Mouse (Mus musculus) liver, embryonic 13.5 days (tissue): Measurements from ENCODE around the gene Smim7. TPM values are rescaled to one million over a fixed set of nuclear protein-coding genes. Genes with fewer than 3 reads are reported as not detected.

Source experiments
- ATAC-seq: fragments of 200-750 bp; cut with Nextera tagmentation; 2 replicates; pipeline ENCODE4 v1.8.0; 2017; ENCODE audit warnings: low read depth, mild to moderate bottlenecking, moderate number of reproducible peaks, moderate library complexity
- DNase-seq: peaks from one replicate; pipeline ENCODE4 v3.0.0; 2022
- H3K27ac ChIP-seq: fragments of 300-500 bp; sonication (generic); 2 replicates; pipeline ENCODE4 v1.5.1; 2015; ENCODE audit warnings: moderate library complexity, mild to moderate bottlenecking, inconsistent platforms
- H3K27me3 ChIP-seq: fragments of 300-500 bp; sonication (generic); 2 replicates; pipeline ENCODE4 v1.6.1; 2015; ENCODE audit warnings: mild to moderate bottlenecking, inconsistent platforms
- H3K36me3 ChIP-seq: fragments of 300-500 bp; sonication (generic); 2 replicates; pipeline ENCODE4 v1.6.1; 2015; ENCODE audit warnings: mild to moderate bottlenecking, inconsistent platforms
- H3K4me1 ChIP-seq: fragments of 300-500 bp; sonication (generic); replicated peaks from 2 replicates; pipeline ENCODE4 v1.6.1; 2015; ENCODE audit warnings: inconsistent platforms
- H3K4me2 ChIP-seq: fragments of 300-500 bp; sonication (generic); 2 replicates; pipeline ENCODE4 v1.6.1; 2015; ENCODE audit warnings: inconsistent platforms, mild to moderate bottlenecking, moderate library complexity
- H3K4me3 ChIP-seq: fragments of 300-500 bp; sonication (generic); replicated peaks from 2 replicates; pipeline ENCODE4 v1.5.1; 2015; ENCODE audit warnings: mild to moderate bottlenecking, inconsistent platforms
- H3K9ac ChIP-seq: fragments of 300-500 bp; sonication (generic); 2 replicates; pipeline ENCODE4 v1.6.1; 2015; ENCODE audit warnings: mild to moderate bottlenecking, inconsistent platforms
- H3K9me3 ChIP-seq: fragments of 300-500 bp; sonication (generic); replicated peaks from 2 replicates; pipeline ENCODE4 v1.6.1; 2016; ENCODE audit warnings: inconsistent platforms
- WGBS: fragments of 180-500 bp; shearing (Covaris S2); methylation state at CpG from one replicate; pipeline ENCODE4 v1.1.7; 2015; ENCODE audit not compliant: insufficient replicate concordance; 5-methylcytosine and 5-hydroxymethylcytosine counted together
- polyA plus RNA-seq: library from polyadenylated mRNA; unstranded; fragments of >200 nt; fragmentation: Nextera tagmentation; extraction: Ambion mirVana; gene quantifications from 2 replicates; pipeline ENCODE4 v1.2.1, GENCODE M21; 2015

Gene Smim7
- polyA plus RNA-seq = 51.6 and 55.3 TPM in 2 replicates

DNA sequence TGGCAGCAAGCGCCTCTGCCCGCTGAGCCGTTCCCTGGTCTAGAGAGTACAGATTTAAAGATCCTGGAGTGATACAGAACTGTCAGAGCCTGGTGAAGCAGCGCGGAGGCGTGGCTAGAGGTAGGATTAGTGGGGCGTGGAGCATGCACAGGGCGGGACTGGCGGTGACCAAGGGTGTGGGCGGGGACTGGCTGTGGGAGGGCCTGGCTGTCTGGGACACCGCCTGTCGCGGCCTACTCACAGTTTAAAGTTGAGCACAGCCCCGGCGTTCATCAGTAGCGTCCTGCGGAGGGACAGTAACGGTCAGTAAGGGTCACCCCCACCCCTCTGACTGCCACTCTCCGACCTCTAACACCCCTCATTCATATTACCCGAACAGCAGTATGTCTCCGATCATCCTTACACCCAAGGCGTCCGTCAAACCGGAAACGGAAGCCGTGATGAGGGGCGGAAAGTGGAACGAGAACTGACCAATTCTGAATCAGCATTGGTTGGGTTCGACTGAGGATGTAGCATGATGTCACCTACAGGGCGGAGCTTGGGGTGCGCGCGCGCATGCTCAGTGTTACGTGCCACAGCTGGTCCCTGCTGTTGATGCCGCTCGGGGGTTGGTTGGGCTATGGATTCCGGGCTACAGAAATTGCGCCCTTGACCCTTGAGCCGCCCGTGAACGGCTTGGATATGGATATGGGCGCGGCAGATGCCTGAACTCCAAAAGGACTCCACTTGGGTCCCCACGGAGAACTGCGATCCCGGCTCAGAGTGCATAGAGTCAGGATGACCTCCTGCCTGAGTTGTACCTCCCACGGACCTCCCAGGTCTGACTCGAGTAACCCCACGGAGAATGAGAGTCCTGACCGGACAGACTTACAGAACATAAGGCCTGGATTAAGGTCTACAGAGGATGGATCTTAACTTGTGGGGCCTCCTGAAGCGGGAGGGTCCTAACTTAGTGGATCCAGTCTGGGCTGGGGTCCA is at the start of gene Smim7:
Gene Smim7, minus strand, starts transcription at position 456 of the 978 bp plus-strand sequence.
- DNase-seq = peak; percentile 98
- Histone ChIP-seq H3K4me3 (peak within 1 kb of the TSS; percentile 75), H3K9ac (peak within 1 kb of the TSS; percentile 78), H3K4me2 (peak within 1 kb of the TSS; percentile 99), H3K9me3 (no peaks in the 10 kb centered on the region), H3K27me3 (peaks cover 6% of the 10 kb centered on the region; the same call in 1 of the 2 replicates), H3K4me1 (peaks cover 34% of the 10 kb centered on the region), H3K27ac (peak within 1 kb of the TSS; percentile 90), H3K36me3 (peaks cover 39% of the 10 kb centered on the region)
- under 1% methylated on average over 52 of the region's 52 CpGs for whole genome bisulfite sequencing
- peak; percentile 98 for ATAC-seq

DNA sequence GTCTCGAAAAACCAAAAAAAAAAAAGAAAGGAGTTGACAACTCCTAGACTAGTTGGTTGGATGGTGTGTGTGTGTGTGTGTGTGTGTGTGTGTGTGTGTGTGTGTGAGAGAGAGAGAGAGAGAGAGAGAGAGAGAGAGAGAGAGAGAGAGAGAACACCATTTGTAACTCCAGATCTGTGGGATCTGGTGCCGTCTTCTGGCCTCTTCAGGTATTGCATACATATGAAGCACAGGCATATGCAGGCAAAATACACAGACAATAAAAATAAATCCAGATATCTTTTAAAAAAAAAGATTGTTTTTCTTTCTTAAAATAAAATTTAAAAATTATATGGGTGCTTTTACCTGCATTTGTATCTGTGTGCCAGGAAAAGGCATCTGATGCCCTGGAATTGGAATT is 19.3 kb upstream of the Smim7 start:
- ATAC-seq (no peak), DNase-seq (peak; percentile 38)
- Histone ChIP-seq H3K27me3 (no peaks in the 10 kb centered on the region), H3K9me3 (no peaks in the 10 kb centered on the region), H3K4me3 (no peak overlapping the region), H3K27ac (no peak overlapping the region), H3K9ac (no peak overlapping the region), H3K36me3 (no peaks in the 10 kb centered on the region), H3K4me2 (no peak overlapping the region), H3K4me1 (no peaks in the 10 kb centered on the region)
- WGBS = 38% methylated on average over 2 of the region's 2 CpGs

DNA sequence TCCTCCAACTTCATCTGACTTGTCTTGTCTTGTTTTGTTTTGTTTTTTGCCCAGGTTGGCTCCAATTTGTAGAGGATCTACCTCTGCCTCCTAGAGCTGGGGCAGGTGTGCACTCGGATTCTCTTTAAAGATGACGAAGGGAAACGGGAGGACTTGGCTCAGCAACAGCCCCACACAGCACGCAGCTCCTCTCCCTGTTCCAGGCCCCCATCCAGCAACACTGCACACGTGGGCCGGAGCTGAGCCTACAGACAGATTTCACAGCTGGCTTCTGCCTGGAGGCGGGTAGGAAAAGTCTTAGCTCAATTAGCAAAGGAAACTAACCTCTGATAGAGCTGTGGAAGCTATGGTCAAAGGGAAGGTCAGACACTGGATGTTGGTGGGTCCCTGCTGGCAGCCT is 18.4 kb upstream of the Smim7 start:
- ATAC-seq (no peak), DNase-seq (no peak)
- H3K9ac ChIP-seq = no peak overlapping the region
- H3K27ac ChIP-seq = no peak overlapping the region
- H3K4me1 ChIP-seq = no peaks in the 10 kb centered on the region
- no peak overlapping the region for H3K4me2 ChIP-seq
- H3K4me3 ChIP-seq = no peak overlapping the region
- no peaks in the 10 kb centered on the region for H3K36me3 ChIP-seq
- no peaks in the 10 kb centered on the region for H3K27me3 ChIP-seq
- 71% methylated on average over 7 of the region's 7 CpGs for WGBS
- H3K9me3 ChIP-seq = no peaks in the 10 kb centered on the region

DNA sequence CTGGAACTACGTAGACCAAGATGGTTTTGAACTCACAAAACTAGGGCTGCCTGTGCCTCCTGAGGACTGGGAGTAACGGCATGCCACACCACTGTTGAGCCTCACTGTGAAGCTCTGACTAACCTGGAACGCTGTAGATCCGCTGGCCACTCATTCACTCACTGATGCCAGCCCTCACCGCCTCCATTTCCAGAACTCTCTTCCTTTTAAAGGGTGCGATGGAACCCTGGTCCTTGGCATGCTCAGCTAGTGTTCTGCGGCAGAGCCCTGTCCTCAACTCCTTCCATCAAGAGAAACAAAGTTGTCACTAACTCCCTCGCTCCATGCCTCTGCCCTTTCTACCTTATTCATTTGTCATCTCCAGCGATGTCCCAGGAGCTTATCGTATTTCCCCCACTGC is 18.0 kb upstream of the Smim7 start:
- no peak overlapping the region for H3K27ac ChIP-seq
- 0 out of 2 replicates have a peak, but pooled peaks cover 3% of the 10 kb centered on the region for H3K4me1 ChIP-seq
- no peaks in the 10 kb centered on the region for H3K36me3 ChIP-seq
- no peaks in the 10 kb centered on the region for H3K9me3 ChIP-seq
- H3K27me3 ChIP-seq = no peaks in the 10 kb centered on the region
- H3K9ac ChIP-seq = no peak overlapping the region
- no peak for ATAC-seq
- no peak for DNase-seq
- WGBS = 78% methylated on average over 10 of the region's 10 CpGs
- H3K4me3 ChIP-seq = no peak overlapping the region
- no peak overlapping the region for H3K4me2 ChIP-seq

DNA sequence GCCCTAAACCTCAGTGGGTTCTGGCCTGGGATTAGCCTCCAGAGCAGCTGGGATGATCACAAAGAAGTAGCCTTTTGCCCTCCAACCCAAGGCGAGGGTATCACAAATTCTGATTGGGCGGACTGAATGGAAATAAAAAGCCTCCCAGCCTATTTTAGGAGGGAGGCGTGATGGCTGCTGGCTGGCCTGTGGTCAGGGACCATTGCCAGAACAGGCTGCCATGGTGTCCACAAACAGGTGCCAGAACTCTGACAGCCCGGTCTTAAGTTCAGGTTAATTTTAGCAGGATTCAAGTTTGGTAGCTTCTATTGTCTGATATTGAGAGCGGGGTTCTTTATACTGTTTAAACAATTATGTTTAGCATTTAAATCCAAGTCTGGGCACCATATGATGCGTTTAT is 16.9 kb upstream of the Smim7 start:
- Histone ChIP-seq H3K4me1 (peaks cover 7% of the 10 kb centered on the region; the same call in 1 of the 2 replicates), H3K4me3 (no peak overlapping the region), H3K27ac (no peak overlapping the region), H3K4me2 (no peak overlapping the region), H3K9ac (no peak overlapping the region), H3K36me3 (no peaks in the 10 kb centered on the region), H3K27me3 (no peaks in the 10 kb centered on the region), H3K9me3 (no peaks in the 10 kb centered on the region)
- DNase-seq = no peak
- no peak for ATAC-seq
- WGBS = 69% methylated on average over 6 of the region's 6 CpGs

DNA sequence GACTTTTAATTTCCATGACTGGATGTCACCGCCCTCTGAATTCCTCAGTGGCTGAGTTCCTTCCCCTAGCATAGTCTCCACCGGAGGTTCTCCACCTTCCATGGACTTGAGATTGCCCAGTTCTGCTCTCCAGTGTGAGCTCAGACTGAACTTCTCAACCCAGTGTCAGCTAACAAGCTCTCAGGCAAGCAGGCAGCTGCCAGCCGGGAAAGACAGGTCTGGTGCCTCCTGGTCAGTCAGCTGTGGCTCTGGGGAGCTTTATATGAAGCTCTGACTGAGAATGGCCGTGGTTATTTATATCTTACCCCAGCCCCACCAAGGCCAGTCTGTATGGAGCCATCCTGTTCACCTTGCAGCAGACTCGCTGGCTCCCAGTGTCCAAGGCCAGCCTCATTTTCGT is 13.5 kb upstream of the Smim7 start:
- WGBS = 51% methylated on average over 6 of the region's 6 CpGs

DNA sequence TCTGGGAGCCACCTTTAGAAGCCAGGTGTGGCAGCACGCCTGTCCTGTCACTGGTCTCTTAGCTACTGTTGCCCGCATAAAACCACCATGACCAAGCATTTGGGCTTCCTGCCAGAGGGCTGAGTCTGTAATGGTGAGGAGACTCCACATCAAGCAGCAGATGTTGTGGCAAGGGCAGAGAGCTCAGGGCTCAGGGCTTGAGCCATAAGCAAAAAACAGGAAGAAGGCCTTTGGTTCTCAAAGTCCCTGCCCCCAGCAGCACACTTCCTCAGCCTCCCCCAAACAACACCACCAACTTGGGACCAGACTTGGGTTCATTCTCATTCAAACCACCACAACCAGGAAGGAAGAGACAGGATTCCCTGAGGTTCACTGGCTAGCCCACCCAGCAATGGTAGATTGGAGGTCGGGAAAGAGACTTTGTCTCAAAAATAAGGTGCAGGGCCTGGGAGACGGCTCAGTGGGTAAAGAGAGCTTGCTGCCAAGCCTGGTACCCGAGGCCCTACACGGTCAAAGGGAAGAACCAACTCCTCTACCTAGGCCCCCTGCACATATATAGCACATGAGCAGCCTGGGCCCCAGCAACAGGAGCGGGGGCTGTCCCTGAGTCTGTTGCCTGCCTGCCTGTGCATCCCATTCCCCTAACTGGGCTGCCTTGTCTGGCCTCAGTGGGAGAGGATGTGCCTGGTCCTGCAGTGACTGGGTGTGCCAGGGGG is 12.3 kb upstream of the Smim7 start:
- Histone ChIP-seq H3K4me3 (no peak overlapping the region), H3K36me3 (no peaks in the 10 kb centered on the region), H3K4me1 (peaks cover 18% of the 10 kb centered on the region), H3K9me3 (no peaks in the 10 kb centered on the region), H3K9ac (no peak overlapping the region), H3K4me2 (no peak overlapping the region), H3K27me3 (no peaks in the 10 kb centered on the region), H3K27ac (peak overlapping the region; percentile 51; the same call in 1 of the 2 replicates)
- no peak for DNase-seq
- ATAC-seq = no peak
- 39% methylated on average over 7 of the region's 7 CpGs for WGBS

More for the DNA sequence above, 13.5 kb upstream of the Smim7 start:
- Histone ChIP-seq H3K27ac (no peak overlapping the region), H3K9ac (no peak overlapping the region), H3K9me3 (no peaks in the 10 kb centered on the region), H3K4me2 (no peak overlapping the region), H3K4me1 (peaks cover 7% of the 10 kb centered on the region; the same call in 1 of the 2 replicates), H3K4me3 (no peak overlapping the region), H3K27me3 (no peaks in the 10 kb centered on the region), H3K36me3 (no peaks in the 10 kb centered on the region)
- ATAC-seq (no peak), DNase-seq (no peak)

DNA sequence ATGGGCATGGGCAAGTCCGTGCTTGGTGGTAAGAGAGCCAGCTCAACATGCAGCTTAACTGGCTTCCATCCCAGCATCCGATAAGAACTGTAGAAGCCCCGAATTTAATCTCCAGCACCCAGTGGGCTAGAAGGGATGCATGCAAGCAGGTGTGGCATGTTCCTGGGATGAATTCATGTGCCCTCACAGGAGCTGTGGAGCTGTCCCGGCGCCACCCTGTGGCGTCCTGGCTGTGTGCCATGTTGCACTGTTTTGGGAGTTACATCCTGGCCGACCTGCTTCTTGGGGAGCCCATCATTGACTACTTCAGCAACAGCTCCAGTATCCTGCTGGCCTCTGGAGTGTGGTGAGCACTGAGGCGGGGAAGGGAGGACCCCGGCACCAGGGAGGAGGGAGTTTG is 8.5 kb upstream of the Smim7 start:
- ATAC-seq (no peak), DNase-seq (no peak)
- WGBS = 64% methylated on average over 9 of the region's 9 CpGs
- Histone ChIP-seq H3K36me3 (no peaks in the 10 kb centered on the region), H3K4me3 (no peak overlapping the region), H3K4me2 (no peak overlapping the region), H3K4me1 (peaks cover 22% of the 10 kb centered on the region), H3K27ac (no peak overlapping the region), H3K9me3 (no peaks in the 10 kb centered on the region), H3K27me3 (no peaks in the 10 kb centered on the region), H3K9ac (no peak overlapping the region)

DNA sequence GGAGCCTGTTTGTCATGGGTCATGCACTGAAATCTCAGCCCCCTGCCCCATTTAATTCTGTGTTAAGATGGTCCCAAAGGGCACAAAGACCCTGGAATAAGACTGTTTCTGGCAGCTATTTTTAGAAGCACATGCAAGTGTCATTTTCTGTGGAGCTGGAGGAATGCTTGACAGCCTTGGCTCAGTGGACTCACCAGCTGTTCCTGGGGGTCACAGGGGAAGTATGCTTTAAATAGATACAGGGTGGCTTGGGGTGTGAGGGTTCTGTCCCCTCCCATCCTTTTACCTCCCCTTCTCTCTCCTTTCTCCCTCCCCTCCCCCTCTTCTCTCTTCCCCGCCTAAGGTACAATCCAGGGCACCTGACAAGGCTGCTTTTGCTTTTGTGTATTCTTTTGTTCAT is 7.1 kb upstream of the Smim7 start:
- Histone ChIP-seq H3K9ac (no peak overlapping the region), H3K4me1 (peaks cover 15% of the 10 kb centered on the region), H3K4me3 (no peak overlapping the region), H3K27me3 (0 out of 2 replicates have a peak, but pooled peaks cover 6% of the 10 kb centered on the region), H3K36me3 (no peaks in the 10 kb centered on the region), H3K27ac (no peak overlapping the region), H3K9me3 (no peaks in the 10 kb centered on the region), H3K4me2 (no peak overlapping the region)
- DNase-seq (no peak), ATAC-seq (no peak)
- WGBS = 57% methylated on average over 1 of the region's 1 CpGs

DNA sequence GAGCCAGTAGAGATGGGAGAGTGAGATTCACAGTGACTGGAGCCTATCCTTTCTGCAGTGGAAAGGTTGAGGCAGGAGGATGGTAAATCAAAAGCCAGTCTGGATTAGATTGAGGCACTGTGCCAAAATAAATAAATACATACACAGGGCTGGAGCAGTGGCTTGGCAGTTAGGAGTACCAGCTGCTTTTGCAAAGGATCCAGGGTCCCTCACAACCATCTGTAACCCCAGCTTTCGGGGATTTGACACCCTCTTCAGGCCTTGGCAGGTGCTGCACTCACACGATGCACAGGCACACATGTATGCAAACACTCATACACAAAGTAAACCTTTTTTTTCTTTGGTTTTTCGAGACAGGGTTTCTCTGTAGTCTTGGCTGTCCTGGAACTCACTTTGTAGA is 6.4 kb upstream of the Smim7 start:
- Histone ChIP-seq H3K4me2 (no peak overlapping the region), H3K9me3 (no peaks in the 10 kb centered on the region), H3K4me1 (peaks cover 22% of the 10 kb centered on the region), H3K27me3 (peaks cover 6% of the 10 kb centered on the region; the same call in 1 of the 2 replicates), H3K4me3 (no peak overlapping the region), H3K36me3 (no peaks in the 10 kb centered on the region), H3K27ac (no peak overlapping the region), H3K9ac (no peak overlapping the region)
- ATAC-seq (no peak), DNase-seq (no peak)
- WGBS = 74% methylated on average over 3 of the region's 3 CpGs

DNA sequence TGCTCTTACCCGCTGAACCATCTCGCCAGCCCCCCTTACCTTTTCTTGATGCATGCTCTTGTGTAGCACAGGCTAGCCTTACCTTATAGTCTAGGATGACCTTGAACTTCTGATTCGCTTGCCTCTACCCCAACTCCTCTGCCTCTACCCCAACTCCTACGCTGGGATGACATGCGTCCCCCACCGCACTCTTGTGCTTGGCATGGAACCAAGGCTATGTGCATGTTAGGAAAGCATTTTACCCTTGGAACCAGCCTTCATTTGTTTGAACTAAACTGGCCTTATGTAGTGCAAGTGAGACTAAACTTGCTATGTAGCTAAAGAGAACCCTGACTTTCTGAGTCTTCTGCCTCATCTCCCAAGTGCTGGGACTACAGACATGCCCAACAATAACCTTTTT is 5.0 kb upstream of the Smim7 start:
- DNase-seq (no peak), ATAC-seq (no peak)
- Histone ChIP-seq H3K9me3 (no peaks in the 10 kb centered on the region), H3K4me3 (no peak overlapping the region), H3K27me3 (peaks cover 6% of the 10 kb centered on the region; the same call in 1 of the 2 replicates), H3K9ac (no peak overlapping the region), H3K4me2 (no peak overlapping the region), H3K4me1 (peaks cover 32% of the 10 kb centered on the region), H3K27ac (no peak overlapping the region), H3K36me3 (no peaks in the 10 kb centered on the region)
- WGBS = 84% methylated on average over 6 of the region's 6 CpGs
